Mouse (Mus musculus) embryonic facial prominence, embryonic 12.5 days (tissue): ENCODE measurements around the gene Rhox2h. TPM values are rescaled to one million over a fixed set of nuclear protein-coding genes. Genes with fewer than 3 reads are reported as not detected.
"Not testable (repeated sequence)": the region's sequence is repeated elsewhere in the genome, so short reads cannot be mapped to it uniquely, and the experiment has no call there.

Experiments
- ATAC-seq: fragments of 200-750 bp; cut with Nextera tagmentation; 2 replicates; pipeline ENCODE4 v1.8.0; 2017; ENCODE audit not compliant: insufficient number of reproducible peaks, insufficient read depth, low FRiP score, low TSS enrichment
- H3K27ac ChIP-seq: fragments of 300-500 bp; sonication (generic); 2 replicates; pipeline ENCODE4 v1.5.1; 2016; ENCODE audit warnings: mild to moderate bottlenecking
- H3K27me3 ChIP-seq: fragments of 300-500 bp; sonication (generic); 2 replicates; pipeline ENCODE4 v1.6.1; 2016; ENCODE audit warnings: mild to moderate bottlenecking, moderate library complexity
- H3K36me3 ChIP-seq: fragments of 300-500 bp; sonication (generic); 2 replicates; pipeline ENCODE4 v1.6.1; 2016; ENCODE audit warnings: mild to moderate bottlenecking
- H3K4me1 ChIP-seq: fragments of 300-500 bp; sonication (generic); 2 replicates; pipeline ENCODE4 v1.6.1; 2016
- H3K4me2 ChIP-seq: fragments of 300-500 bp; sonication (generic); replicated peaks from 2 replicates; pipeline ENCODE4 v1.6.1; 2016; ENCODE audit warnings: mild to moderate bottlenecking, moderate library complexity
- H3K4me3 ChIP-seq: fragments of 300-500 bp; sonication (generic); 2 replicates; pipeline ENCODE4 v1.5.1; 2016; ENCODE audit warnings: mild to moderate bottlenecking
- H3K9ac ChIP-seq: fragments of 300-500 bp; sonication (generic); 2 replicates; pipeline ENCODE4 v1.6.1; 2016; ENCODE audit warnings: mild to moderate bottlenecking, moderate library complexity
- H3K9me3 ChIP-seq: fragments of 300-500 bp; sonication (generic); 2 replicates; pipeline ENCODE4 v1.6.1; 2016; ENCODE audit warnings: mild to moderate bottlenecking, moderate library complexity
- WGBS: fragments of 180-500 bp; shearing (Covaris S2); methylation state at CpG from one replicate; pipeline ENCODE4 v1.1.7; 2016; 5-methylcytosine and 5-hydroxymethylcytosine counted together
- polyA plus RNA-seq: library from polyadenylated mRNA; unstranded; fragments of >200 nt; fragmentation: Nextera tagmentation; extraction: Ambion mirVana; gene quantifications from 2 replicates; pipeline ENCODE4 v1.2.1, GENCODE M21; 2016

Rhox2h gene
- polyA plus RNA-seq: not detected in 2 replicates

DNA sequence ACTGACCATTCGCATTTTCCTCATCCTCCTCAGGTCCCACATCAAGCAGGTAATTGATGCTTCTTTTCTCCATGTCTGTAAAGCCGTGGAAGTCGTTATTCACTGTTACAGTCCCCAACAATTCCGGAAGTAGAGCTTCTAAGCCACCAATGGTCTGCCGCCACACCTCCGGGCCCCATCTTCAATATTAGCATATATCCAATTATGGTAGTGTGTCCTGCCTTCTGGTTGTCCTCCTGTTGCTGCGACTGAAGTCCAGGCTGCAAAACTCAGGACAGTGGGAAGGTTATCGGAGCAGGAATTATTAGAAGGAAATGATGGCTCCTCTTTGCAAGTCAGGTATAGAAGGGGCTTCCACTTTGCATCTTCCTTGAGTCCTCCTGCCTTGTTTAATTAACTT lies at the start of gene Rhox2h:
TSS of gene Rhox2h (minus strand) at position 101 of the 400 bp plus-strand sequence.
- not testable (repeated sequence) for H3K36me3 ChIP-seq, H3K4me1 ChIP-seq, H3K27ac ChIP-seq, ATAC-seq, H3K4me2 ChIP-seq, H3K9me3 ChIP-seq, H3K4me3 ChIP-seq, H3K9ac ChIP-seq, H3K27me3 ChIP-seq
- WGBS: 88% methylated on average over 8 of the region's 8 CpGs

- H3K27ac ChIP-seq: no peak overlapping the region
- H3K9me3 ChIP-seq: no peaks in the 10 kb centered on the region
- H3K4me3 ChIP-seq: no peak overlapping the region
- H3K27me3 ChIP-seq: no peaks in the 10 kb centered on the region
- 65% methylated on average over 3 of the region's 3 CpGs for WGBS
- no peaks in the 10 kb centered on the region for H3K4me1 ChIP-seq
- ATAC-seq: no peak
- H3K9ac ChIP-seq: no peak overlapping the region
- H3K36me3 ChIP-seq: no peaks in the 10 kb centered on the region
- H3K4me2 ChIP-seq: no peak overlapping the region
These were observed 28.8 kb upstream of the Rhox2h start for GRCm38 (mm10) chrX:37701821-37702387.

- no peaks in the 10 kb centered on the region for H3K27me3 ChIP-seq
- no peak overlapping the region for H3K4me3 ChIP-seq
- no peaks in the 10 kb centered on the region for H3K4me1 ChIP-seq
- H3K9me3 ChIP-seq: no peaks in the 10 kb centered on the region
- ATAC-seq: no peak
- no peaks in the 10 kb centered on the region for H3K36me3 ChIP-seq
- no peak overlapping the region for H3K9ac ChIP-seq
- H3K27ac ChIP-seq: no peak overlapping the region
- no peak overlapping the region for H3K4me2 ChIP-seq
- WGBS: 74% methylated on average over 2 of the region's 2 CpGs
These were observed 19.2 kb upstream of the Rhox2h start for GRCm38 (mm10) chrX:37692261-37692660.

DNA sequence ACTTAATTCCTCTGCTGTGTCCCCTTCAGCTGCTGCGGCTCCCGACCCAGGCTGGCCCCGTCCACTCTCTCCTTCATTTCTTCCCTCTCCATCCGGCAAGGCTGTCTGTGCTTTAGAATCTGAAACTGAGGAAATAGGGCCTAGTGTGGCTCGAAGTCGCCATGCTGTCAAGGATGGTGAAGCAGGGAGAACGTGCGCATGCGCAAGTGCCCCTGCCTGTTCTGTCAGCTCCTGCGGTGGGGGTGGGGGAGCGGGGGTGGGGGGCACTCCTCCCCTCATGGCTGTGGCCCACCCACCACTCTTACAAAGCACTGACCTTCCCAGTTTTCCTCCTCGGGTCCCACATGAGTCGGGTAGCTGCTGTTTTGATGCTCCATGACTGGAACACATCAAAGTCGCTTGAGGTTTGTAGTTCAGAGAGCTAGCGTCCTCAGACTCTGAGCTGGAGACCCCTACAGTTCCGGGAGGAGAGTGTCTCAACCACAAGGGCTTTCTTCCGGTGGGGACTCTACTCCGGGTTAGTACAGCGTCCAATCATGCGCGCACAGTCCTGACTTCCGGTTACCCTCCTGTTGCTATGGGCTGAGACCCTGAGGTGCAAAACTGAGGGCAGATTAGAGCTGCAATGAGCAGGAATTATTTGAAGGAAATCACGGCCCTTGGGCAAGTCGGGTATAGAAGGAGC lies 10.1 kb upstream of the Rhox2h start:
- Histone ChIP-seq H3K9me3 (no peaks in the 10 kb centered on the region), H3K27me3 (no peaks in the 10 kb centered on the region), H3K4me2 (no peak overlapping the region), H3K27ac (no peak overlapping the region), H3K4me1 (no peaks in the 10 kb centered on the region), H3K9ac (no peak overlapping the region), H3K36me3 (no peaks in the 10 kb centered on the region), H3K4me3 (no peak overlapping the region)
- WGBS: 83% methylated on average over 24 of the region's 24 CpGs
- ATAC-seq: no peak

DNA sequence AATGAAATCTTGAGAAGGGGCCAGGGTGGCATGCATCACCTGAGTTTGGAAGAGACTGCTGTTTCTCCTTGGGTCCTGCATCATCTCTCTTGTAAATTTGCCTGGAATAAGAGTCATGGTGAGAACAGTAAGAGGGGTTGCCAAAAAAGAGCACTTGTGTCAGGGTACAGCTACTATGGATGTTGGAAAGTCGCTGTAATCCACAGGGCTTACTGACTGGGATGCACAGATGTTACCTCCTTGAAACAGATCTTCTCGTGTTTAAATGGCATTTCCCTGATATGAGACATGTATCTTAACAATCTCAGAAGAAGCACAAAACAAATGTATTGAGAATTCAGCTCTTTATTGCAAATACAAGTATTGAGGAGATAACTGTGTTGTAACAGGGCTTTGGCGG lies 4.4 kb downstream of the Rhox2h start, which contains the start of gene Rhox3h:
TSS of gene Rhox3h (minus strand) at position 101 of the 400 bp plus-strand sequence.
- H3K4me1 ChIP-seq, ATAC-seq, H3K36me3 ChIP-seq, H3K4me3 ChIP-seq, H3K9me3 ChIP-seq, H3K27ac ChIP-seq, H3K4me2 ChIP-seq, H3K27me3 ChIP-seq, H3K9ac ChIP-seq: not testable (repeated sequence)
- WGBS: 100% methylated on average over 1 of the region's 3 CpGs

DNA sequence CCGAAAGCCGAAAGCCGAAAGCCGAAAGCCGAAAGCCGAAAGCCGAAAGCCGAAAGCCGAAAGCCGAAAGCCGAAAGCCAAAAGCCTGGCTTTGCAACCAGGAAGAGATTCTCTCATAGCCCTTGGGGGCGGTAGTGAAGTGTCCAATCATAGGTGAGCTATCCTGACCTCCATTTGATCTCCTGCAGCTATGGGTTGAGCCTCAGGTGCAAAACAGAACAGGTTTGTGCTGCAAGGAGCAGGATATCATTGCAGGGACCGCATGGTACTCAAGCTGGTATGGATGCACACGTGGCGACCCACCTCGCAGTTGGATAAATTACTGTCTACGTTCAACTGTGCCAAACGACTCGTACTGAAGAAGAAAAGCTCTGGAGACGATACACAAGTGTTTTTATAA lies 21.9 kb downstream of the Rhox2h start, which contains the start of gene Rhox4g:
TSS of gene Rhox4g (minus strand) at position 101 of the 400 bp plus-strand sequence.
- not testable (repeated sequence) for H3K27me3 ChIP-seq, H3K4me2 ChIP-seq, H3K9ac ChIP-seq, H3K36me3 ChIP-seq, H3K4me1 ChIP-seq, ATAC-seq, H3K4me3 ChIP-seq, H3K27ac ChIP-seq, H3K9me3 ChIP-seq
- WGBS: 88% methylated on average over 16 of the region's 20 CpGs

- not testable (repeated sequence) for H3K4me1 ChIP-seq, ATAC-seq, H3K27me3 ChIP-seq, H3K9me3 ChIP-seq, H3K4me3 ChIP-seq, H3K9ac ChIP-seq, H3K4me2 ChIP-seq, H3K27ac ChIP-seq, H3K36me3 ChIP-seq
- 93% methylated on average over 6 of the region's 6 CpGs for WGBS
These were observed 29.7 kb downstream of the Rhox2h start, which contains the start of gene Rhox2g for GRCm38 (mm10) chrX:37643370-37643769. Gene Rhox2g, minus strand, starts transcription at chrX:37643470.

DNA sequence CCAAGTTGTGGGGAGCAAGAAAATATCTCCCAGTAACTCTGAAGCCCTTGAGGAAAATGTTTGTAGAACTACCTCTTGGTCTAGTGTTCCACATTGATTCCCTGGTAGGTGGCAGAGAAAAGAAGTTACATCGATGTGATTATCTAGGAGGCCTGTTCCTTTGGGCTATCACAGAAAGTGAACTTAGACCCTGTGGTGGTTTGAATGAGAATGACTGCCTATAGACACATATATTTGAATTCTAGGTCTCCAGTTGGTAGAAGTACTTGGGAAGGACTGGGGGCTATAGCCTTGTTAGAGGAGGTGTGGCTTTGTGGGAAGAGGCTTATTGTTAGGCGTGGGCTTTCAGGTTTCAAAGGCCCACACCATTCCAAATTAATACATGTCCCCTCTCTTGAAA lies 44.6 kb downstream of the Rhox2h start, which contains the start of gene Rhox3g:
TSS of gene Rhox3g (minus strand) at position 101 of the 400 bp plus-strand sequence.
- not testable (repeated sequence) for H3K4me1 ChIP-seq, H3K9me3 ChIP-seq, H3K4me2 ChIP-seq, H3K4me3 ChIP-seq, H3K27me3 ChIP-seq, H3K27ac ChIP-seq, ATAC-seq, H3K9ac ChIP-seq, H3K36me3 ChIP-seq
- 93% methylated on average over 2 of the region's 2 CpGs for WGBS

Other genes starting within 250 kb of the Rhox2h start
- gene Rhox4b, start 240.8 kb downstream of the Rhox2h start, polyA plus RNA-seq: 0.34 and 1.0 TPM in 2 replicates
- gene Rhox2c, start 219.6 kb downstream of the Rhox2h start, polyA plus RNA-seq: 0.88 and 1.0 TPM in 2 replicates
- gene Rhox3c, start 214.7 kb downstream of the Rhox2h start, polyA plus RNA-seq: not detected in 2 replicates
- not detected in 2 replicates for gene Rhox4c, start 192.9 kb downstream of the Rhox2h start, polyA plus RNA-seq
- not detected in 2 replicates for gene Rhox2d, start 179.8 kb downstream of the Rhox2h start, polyA plus RNA-seq
- gene Rhox4d, start 158.9 kb downstream of the Rhox2h start, polyA plus RNA-seq: not detected in 2 replicates
- gene Rhox2e, start 142.8 kb downstream of the Rhox2h start, polyA plus RNA-seq: not detected in 2 replicates
- not detected in 2 replicates for gene Rhox3e, start 131.3 kb downstream of the Rhox2h start, polyA plus RNA-seq
- gene Rhox4e, start 115.9 kb downstream of the Rhox2h start, polyA plus RNA-seq: not detected in 2 replicates
- 0.55 TPM in 1 of 2 replicates, not detected in the other for gene Rhox2f, start 101.9 kb downstream of the Rhox2h start, polyA plus RNA-seq
- gene Rhox3f, start 92.3 kb downstream of the Rhox2h start, polyA plus RNA-seq: not detected in 2 replicates
- gene Rhox4f, start 65.6 kb downstream of the Rhox2h start, polyA plus RNA-seq: not detected in 2 replicates
- gene Rhox3g, start 44.7 kb downstream of the Rhox2h start, polyA plus RNA-seq: not detected in 2 replicates
- gene Rhox2g, start 29.8 kb downstream of the Rhox2h start, polyA plus RNA-seq: not detected in 2 replicates
- gene Rhox4g, start 21.9 kb downstream of the Rhox2h start, polyA plus RNA-seq: not detected in 2 replicates
- not detected in 2 replicates for gene Rhox3h, start 4.5 kb downstream of the Rhox2h start, polyA plus RNA-seq
- gene Rhox5, start 131.6 kb upstream of the Rhox2h start, polyA plus RNA-seq: 1.9 and 2.4 TPM in 2 replicates
- gene Rhox6, start 153.6 kb upstream of the Rhox2h start, polyA plus RNA-seq: not detected in 2 replicates
- not detected in 2 replicates for gene Rhox7a, start 158.4 kb upstream of the Rhox2h start, polyA plus RNA-seq
- gene Rhox8, start 205.7 kb upstream of the Rhox2h start, polyA plus RNA-seq: not detected in 2 replicates
- not detected in 2 replicates for gene Rhox7b, start 224.0 kb upstream of the Rhox2h start, polyA plus RNA-seq
- not detected in 2 replicates for gene Rhox9, start 228.5 kb upstream of the Rhox2h start, polyA plus RNA-seq